Mouse (Mus musculus): ENCODE measurements around the gene Aim2.

GRCm38 (mm10) chr1:173456139-173456754 lies 105.6 kb downstream of the Aim2 start:
- peak; percentile 74 for TF ChIP-seq CTCF (IDR thresholded peaks at IDR 0.05; ENCODE audit: borderline replicate concordance, extremely low read depth, insufficient read depth, insufficient read length)
- TF ChIP-seq POLR2A (IDR thresholded peaks at IDR 0.05; ENCODE audit: borderline replicate concordance, extremely low read depth, insufficient read depth, insufficient read length, poor library complexity, severe bottlenecking) = no peak

Data from brain, embryonic 14.5 days (tissue).